Mouse (Mus musculus) midbrain, embryonic 13.5 days (tissue): ENCODE measurements around the gene Dcaf17. TPM values are rescaled to one million over a fixed set of nuclear protein-coding genes. Genes with fewer than 3 reads are reported as not detected.

Source experiments
- ATAC-seq: fragments of 200-750 bp; cut with Nextera tagmentation; 2 replicates; pipeline ENCODE4 v1.8.0; 2017; ENCODE audit warnings: mild to moderate bottlenecking, moderate TSS enrichment, moderate library complexity
- H3K27ac ChIP-seq: fragments of 300-500 bp; sonication (generic); 2 replicates; pipeline ENCODE4 v1.5.1; 2015; ENCODE audit warnings: inconsistent platforms, mild to moderate bottlenecking, moderate library complexity
- H3K27me3 ChIP-seq: fragments of 300-500 bp; sonication (generic); 2 replicates; pipeline ENCODE4 v1.6.1; 2015; ENCODE audit warnings: mild to moderate bottlenecking, inconsistent platforms
- H3K36me3 ChIP-seq: fragments of 300-500 bp; sonication (generic); 2 replicates; pipeline ENCODE4 v1.6.1; 2015; ENCODE audit warnings: mild to moderate bottlenecking, inconsistent platforms
- H3K4me1 ChIP-seq: fragments of 300-500 bp; sonication (generic); replicated peaks from 2 replicates; pipeline ENCODE4 v1.6.1; 2015; ENCODE audit warnings: inconsistent platforms
- H3K4me2 ChIP-seq: fragments of 300-500 bp; sonication (generic); replicated peaks from 2 replicates; pipeline ENCODE4 v1.6.1; 2015; ENCODE audit warnings: moderate library complexity, mild to moderate bottlenecking, inconsistent platforms
- H3K4me3 ChIP-seq: fragments of 300-500 bp; sonication (generic); replicated peaks from 2 replicates; pipeline ENCODE4 v1.5.1; 2015; ENCODE audit warnings: mild to moderate bottlenecking, inconsistent platforms
- H3K9ac ChIP-seq: fragments of 300-500 bp; sonication (generic); replicated peaks from 2 replicates; pipeline ENCODE4 v1.6.1; 2015; ENCODE audit warnings: mild to moderate bottlenecking, inconsistent platforms
- H3K9me3 ChIP-seq: fragments of 300-500 bp; sonication (generic); 2 replicates; pipeline ENCODE4 v1.6.1; 2016; ENCODE audit warnings: mild to moderate bottlenecking, inconsistent platforms
- WGBS: fragments of 180-500 bp; shearing (Covaris S2); methylation state at CpG from one replicate; pipeline ENCODE4 v1.1.7; 2015; 5-methylcytosine and 5-hydroxymethylcytosine counted together
- polyA plus RNA-seq: library from polyadenylated mRNA; unstranded; fragments of >200 nt; fragmentation: Nextera tagmentation; extraction: Ambion mirVana; gene quantifications from 2 replicates; pipeline ENCODE4 v1.2.1, GENCODE M21; 2015

Dcaf17 gene
- polyA plus RNA-seq, 1 experiment from 2014 or later, result 38.6 TPM

DNA sequence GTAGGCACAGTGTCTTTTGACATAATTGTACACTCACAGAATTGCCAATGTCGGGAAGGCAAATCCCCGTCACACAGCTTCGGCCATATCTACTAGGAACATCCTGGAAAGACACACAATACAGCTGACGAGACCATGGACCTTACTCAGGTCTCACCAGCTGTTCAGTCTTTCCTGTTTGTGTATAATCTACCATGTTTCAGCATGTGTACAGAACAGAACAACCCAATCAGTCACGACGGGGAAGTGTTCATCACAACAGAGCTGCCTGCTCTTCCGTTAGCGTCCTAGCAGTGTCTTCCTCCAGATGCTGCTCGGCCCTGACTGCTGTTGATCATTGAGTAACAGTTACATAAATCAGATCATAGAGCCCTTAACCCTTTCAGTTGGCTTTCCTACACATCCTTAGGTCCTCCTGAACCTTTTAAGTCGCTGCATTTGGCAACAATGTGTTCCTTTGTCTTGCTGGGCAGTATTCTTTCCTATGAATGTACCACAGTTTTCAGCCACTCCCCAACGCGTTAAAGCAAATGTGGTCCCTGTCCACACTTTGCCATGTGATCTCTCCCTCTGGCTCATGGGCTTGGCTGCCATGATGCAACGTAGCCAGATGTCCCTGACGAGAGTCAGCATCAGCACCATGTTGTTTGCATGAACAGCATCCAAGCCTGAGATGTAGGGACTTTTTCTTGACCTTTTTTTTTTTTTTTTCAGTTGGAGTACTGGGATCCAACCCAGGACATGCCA lies 50.5 kb downstream of the Dcaf17 start:
- no peak for ATAC-seq
- no peak overlapping the region for H3K27ac ChIP-seq
- no peak overlapping the region for H3K9ac ChIP-seq
- 89% methylated on average over 14 of the region's 14 CpGs for WGBS
- H3K27me3 ChIP-seq, result no peaks in the 10 kb centered on the region
- H3K4me1 ChIP-seq, result no peaks in the 10 kb centered on the region
- H3K4me2 ChIP-seq, result no peak overlapping the region
- peaks cover 6% of the 10 kb centered on the region for H3K36me3 ChIP-seq
- H3K4me3 ChIP-seq, result no peak overlapping the region
- no peaks in the 10 kb centered on the region for H3K9me3 ChIP-seq

DNA sequence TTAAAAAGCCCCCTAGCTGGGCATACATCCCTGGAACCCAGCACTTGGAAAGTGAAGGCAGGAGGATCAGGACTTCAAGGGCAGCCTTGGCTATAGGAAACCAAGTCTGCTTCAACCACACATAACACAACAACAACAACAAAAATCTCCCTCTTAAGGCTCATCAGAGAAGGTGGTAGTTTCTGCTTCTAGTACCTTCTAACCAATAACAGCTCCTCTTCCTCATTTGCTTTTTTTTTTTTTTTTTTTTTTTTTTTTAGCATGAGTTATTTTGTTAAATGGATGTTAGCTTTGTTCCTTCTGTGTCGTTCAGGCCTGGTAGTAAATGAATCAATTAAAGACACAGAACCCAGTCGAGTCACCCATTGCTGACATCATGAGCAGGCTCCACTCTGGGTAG lies 52.1 kb downstream of the Dcaf17 start:
- H3K9ac ChIP-seq, result no peak overlapping the region
- no peak for ATAC-seq
- no peak overlapping the region for H3K4me2 ChIP-seq
- H3K27me3 ChIP-seq, result no peaks in the 10 kb centered on the region
- H3K9me3 ChIP-seq, result no peaks in the 10 kb centered on the region
- no peak overlapping the region for H3K4me3 ChIP-seq
- H3K4me1 ChIP-seq, result no peaks in the 10 kb centered on the region
- WGBS, result 80% methylated on average over 2 of the region's 2 CpGs
- no peak overlapping the region for H3K27ac ChIP-seq
- no peaks in the 10 kb centered on the region for H3K36me3 ChIP-seq

DNA sequence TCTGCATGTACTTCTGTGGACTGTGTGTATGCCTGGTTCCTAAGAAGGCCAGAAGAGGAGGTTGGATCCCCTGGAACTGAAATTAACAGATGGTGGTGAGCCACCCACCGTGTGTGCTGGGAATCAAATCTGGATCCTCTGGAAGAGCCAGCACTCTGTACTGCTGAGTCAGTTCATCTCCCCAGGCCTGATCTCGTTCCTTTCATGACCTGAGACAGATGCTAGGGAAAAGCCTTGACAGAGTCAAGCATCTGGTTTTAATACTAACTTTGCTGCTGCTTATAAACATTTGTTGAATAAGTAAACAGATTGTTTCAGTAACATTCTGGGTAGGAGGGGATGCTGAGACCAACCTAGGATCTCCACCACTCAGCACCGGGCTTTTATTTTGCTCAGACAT lies 53.4 kb downstream of the Dcaf17 start:
- Histone ChIP-seq H3K36me3 (no peaks in the 10 kb centered on the region), H3K9ac (no peak overlapping the region), H3K4me1 (no peaks in the 10 kb centered on the region), H3K4me3 (no peak overlapping the region), H3K9me3 (no peaks in the 10 kb centered on the region), H3K4me2 (no peak overlapping the region), H3K27ac (no peak overlapping the region), H3K27me3 (no peaks in the 10 kb centered on the region)
- no peak for ATAC-seq
- WGBS, result 90% methylated on average over 3 of the region's 3 CpGs

DNA sequence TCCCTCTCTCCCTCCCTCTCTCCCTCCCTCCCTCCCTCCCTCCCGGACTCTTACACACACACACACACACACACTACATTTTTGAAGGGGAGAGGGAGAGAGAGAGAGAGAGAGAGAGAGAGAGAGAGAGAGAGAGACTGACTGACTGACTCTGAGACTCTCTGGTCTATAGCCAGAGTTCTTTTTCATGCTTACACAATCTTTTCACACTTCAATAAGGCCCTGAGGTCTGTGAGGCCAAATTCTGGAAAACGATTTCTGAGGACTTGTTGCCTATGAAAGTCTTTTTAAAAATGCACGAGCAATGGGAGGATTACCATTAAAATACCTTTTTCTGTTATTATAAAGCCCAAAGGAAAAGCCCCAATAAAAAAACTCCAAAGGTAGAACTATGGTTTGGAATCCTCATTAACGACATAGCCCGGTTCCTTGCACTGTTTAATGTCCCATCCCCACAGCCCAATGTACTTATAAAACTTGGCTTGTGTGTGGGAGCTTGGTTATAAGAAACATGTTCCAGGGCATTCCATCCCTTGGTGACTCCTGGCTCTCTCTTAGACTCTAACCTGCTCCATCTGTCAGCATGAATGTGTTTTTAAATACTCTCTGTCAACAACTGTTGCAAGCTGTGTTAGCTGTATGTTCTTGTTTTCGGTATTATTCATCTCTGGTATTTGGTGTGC lies 58.5 kb downstream of the Dcaf17 start:
- no peak for ATAC-seq
- Histone ChIP-seq H3K4me1 (peaks cover 12% of the 10 kb centered on the region), H3K27me3 (peaks cover 21% of the 10 kb centered on the region), H3K4me3 (no peak overlapping the region), H3K9ac (no peak overlapping the region), H3K36me3 (no peaks in the 10 kb centered on the region), H3K27ac (no peak overlapping the region), H3K9me3 (no peaks in the 10 kb centered on the region), H3K4me2 (no peak overlapping the region)
- WGBS, result 83% methylated on average over 5 of the region's 6 CpGs

DNA sequence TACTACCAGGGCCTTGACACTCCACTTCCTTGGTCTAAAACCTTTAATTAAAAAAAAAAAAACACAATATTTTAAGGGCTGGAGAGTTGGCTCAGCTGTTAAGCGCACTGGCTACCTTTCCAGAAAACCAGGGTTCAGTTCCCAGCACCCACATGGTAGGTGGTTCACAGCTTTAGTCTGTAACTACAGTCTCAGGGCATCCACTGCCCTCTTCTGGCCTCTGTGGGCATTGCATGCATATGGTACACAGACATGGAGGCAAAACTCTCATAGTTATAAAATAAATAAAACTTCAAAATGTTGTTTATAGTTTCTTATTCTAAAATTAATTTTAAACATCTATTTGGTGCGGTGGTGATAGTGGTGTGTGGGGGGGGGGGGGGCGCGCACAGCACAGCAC lies 61.0 kb downstream of the Dcaf17 start:
- no peak for ATAC-seq

DNA sequence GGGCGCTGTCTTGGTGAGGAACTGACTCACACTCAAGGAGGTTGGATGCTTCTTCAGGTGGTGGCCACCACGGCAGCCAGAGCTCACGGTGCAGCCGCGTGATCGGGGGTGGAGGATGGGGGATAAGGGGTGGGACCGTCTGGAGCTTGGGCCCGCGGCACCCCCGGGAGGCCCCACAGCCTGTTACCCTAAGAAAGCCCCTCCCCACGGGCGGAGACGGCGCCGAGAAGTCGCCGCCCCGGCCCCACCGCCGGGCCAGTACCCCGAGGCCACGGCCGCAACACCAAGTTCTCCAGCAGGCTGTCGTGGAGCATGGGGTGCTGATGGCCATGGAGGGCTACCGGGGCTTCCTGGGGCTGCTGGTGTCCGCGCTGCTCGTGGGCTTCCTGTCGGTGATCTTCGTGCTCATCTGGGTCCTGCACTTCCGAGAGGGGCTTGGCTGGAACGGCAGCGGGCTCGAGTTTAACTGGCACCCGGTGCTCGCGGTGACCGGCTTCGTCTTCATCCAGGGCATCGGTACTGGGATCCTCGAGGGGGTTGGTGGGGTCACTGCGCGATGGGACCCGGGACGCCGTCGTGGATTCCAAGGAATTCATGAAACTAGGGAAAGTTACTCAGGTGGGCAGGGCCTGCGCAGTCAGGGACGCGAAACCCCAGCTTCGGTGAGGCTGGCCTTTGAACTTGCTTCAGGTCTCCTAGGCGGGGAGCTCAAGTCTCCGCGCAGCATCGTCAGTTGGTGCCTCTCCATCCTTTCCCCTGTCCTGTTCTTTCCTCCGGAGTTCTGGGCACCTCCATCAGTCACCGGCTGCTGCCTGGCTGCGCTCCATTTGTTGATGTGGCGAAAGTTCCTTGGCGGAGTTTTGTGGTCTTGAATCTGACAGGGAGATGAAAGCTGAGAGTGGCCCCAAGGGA lies 62.9 kb downstream of the Dcaf17 start, which contains the start of gene Cybrd1:
Gene Cybrd1 (plus strand): TSS at position 127 of the 912 bp plus-strand sequence.
- WGBS, result 3% methylated on average over 60 of the region's 60 CpGs
- H3K27ac ChIP-seq, result no peak within 1 kb of the TSS
- peak within 1 kb of the TSS; percentile 44 for H3K4me3 ChIP-seq
- peak within 1 kb of the TSS; percentile 78 for H3K4me2 ChIP-seq
- H3K9ac ChIP-seq, result peak within 1 kb of the TSS; percentile 60
- no peaks in the 10 kb centered on the region for H3K9me3 ChIP-seq
- no peaks in the 10 kb centered on the region for H3K36me3 ChIP-seq
- peaks cover 18% of the 10 kb centered on the region for H3K4me1 ChIP-seq
- 0 out of 2 replicates have a peak, but pooled peaks have one; percentile 24 for ATAC-seq
- peaks cover 34% of the 10 kb centered on the region for H3K27me3 ChIP-seq

More for the DNA sequence above, 61.0 kb downstream of the Dcaf17 start:
- no peaks in the 10 kb centered on the region for H3K36me3 ChIP-seq
- H3K4me1 ChIP-seq, result peaks cover 12% of the 10 kb centered on the region
- no peak overlapping the region for H3K27ac ChIP-seq
- H3K4me3 ChIP-seq, result no peak overlapping the region
- WGBS, result 91% methylated on average over 4 of the region's 4 CpGs
- no peaks in the 10 kb centered on the region for H3K9me3 ChIP-seq
- H3K4me2 ChIP-seq, result no peak overlapping the region
- peaks cover 34% of the 10 kb centered on the region for H3K27me3 ChIP-seq
- no peak overlapping the region for H3K9ac ChIP-seq

DNA sequence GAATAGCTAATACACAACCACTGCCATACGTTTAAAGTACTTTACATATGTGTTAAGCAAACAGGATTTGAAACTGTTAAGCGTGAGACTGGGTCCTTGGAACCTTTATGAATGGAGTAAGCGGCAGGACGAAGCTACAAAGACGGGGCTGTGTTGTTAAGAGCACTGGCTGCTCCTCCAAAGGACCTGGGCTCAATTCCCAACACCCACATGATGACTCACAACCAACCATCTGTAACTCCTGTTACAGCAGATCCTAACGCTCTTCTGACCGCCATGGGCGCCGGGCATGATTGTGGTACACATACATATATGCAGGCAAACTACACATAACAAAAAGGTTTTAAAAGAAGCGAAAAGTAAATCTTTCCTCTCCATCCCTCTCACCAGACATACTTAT lies 65.7 kb downstream of the Dcaf17 start:
- no peaks in the 10 kb centered on the region for H3K9me3 ChIP-seq
- H3K27me3 ChIP-seq, result peaks cover 34% of the 10 kb centered on the region
- no peak overlapping the region for H3K4me2 ChIP-seq
- 81% methylated on average over 10 of the region's 10 CpGs for WGBS
- no peak overlapping the region for H3K27ac ChIP-seq
- H3K9ac ChIP-seq, result no peak overlapping the region
- H3K36me3 ChIP-seq, result no peaks in the 10 kb centered on the region
- H3K4me3 ChIP-seq, result no peak overlapping the region
- ATAC-seq, result no peak
- peaks cover 18% of the 10 kb centered on the region for H3K4me1 ChIP-seq

DNA sequence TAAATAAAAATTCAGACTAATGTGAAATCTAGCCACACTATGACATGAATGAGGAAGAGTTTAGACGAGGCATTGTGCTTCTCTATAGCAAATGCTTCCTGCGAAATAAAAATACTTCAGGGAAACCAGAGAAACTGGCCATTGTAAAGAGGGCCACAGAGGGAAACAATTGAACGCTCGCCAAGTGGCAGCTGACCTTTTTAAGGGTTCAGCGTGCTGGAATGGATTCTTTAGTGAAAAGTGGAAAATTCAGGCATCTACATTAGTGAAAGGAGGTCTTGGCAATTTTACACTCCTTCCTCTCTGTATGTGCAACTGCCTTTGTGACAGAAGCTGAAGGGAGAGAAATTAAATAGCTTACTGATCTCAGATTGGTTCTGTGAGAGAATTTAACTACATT lies 66.3 kb downstream of the Dcaf17 start:
- H3K4me2 ChIP-seq, result no peak overlapping the region
- no peaks in the 10 kb centered on the region for H3K9me3 ChIP-seq
- WGBS, result 8% methylated on average over 5 of the region's 5 CpGs
- no peak overlapping the region for H3K4me3 ChIP-seq
- peaks cover 34% of the 10 kb centered on the region for H3K27me3 ChIP-seq
- no peaks in the 10 kb centered on the region for H3K36me3 ChIP-seq
- H3K27ac ChIP-seq, result no peak overlapping the region
- no peak overlapping the region for H3K9ac ChIP-seq
- no peak for ATAC-seq
- peaks cover 18% of the 10 kb centered on the region for H3K4me1 ChIP-seq

DNA sequence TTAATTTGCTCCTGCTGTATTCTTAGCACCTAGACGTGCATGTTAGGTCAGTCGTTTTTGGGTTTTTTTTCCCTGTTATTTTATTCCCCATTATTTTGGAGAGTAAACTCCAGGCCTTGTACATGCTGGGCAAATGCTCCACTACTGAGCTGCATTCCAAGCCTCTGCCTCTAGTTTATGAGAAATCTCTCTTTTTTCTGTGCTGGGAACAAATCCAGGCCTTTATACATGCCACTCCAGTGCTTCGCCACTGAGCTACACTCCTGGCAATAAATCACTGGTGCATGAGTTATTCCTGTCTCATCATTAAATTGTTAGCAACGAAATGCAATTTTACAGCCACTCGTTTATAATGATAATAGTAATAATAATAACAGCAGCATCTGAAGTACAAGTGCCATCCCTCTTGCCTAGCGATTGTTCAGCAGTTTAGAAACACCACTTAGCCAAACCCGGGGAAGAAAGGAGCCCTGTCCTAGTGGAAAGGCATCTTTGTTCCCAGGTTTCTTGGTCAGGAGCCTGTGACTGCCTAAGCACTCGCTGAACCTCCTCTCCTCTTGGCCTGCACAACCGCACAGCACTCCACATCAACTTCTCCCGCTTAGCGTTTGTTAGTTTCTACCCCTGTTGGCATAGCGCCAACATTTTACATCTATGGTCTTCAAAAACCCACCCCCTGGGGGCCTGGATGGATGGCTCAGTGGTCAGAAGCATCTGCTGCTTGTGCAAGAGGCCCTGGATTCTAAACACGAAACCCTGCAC lies 67.3 kb downstream of the Dcaf17 start:
- H3K4me1 ChIP-seq, result peaks cover 18% of the 10 kb centered on the region
- no peak overlapping the region for H3K4me3 ChIP-seq
- ATAC-seq, result no peak
- H3K4me2 ChIP-seq, result no peak overlapping the region
- no peak overlapping the region for H3K9ac ChIP-seq
- no peaks in the 10 kb centered on the region for H3K9me3 ChIP-seq
- H3K36me3 ChIP-seq, result no peaks in the 10 kb centered on the region
- WGBS, result 76% methylated on average over 13 of the region's 13 CpGs
- peaks cover 24% of the 10 kb centered on the region for H3K27me3 ChIP-seq
- H3K27ac ChIP-seq, result no peak overlapping the region

DNA sequence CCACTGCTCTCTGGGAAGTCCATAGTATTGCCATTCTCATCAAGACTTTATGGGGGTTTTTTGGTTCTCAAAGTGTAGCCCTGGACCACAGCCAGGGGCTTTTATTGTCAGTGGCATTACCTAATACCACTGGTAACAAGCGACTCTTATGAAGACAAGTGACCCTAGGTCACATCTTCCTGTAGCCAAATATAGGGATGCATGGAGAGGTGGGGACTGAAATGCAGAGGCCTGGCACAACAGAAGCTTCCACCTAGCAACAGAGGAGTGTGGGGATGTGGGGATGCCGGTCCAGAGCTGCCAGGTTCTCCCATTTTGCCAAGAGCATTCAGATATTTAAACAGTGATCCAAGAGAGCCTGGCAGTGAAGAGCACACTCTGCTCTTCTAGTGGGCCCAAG lies 68.5 kb downstream of the Dcaf17 start:
- H3K27me3 ChIP-seq, result peaks cover 13% of the 10 kb centered on the region
- WGBS, result 79% methylated on average over 2 of the region's 2 CpGs
- no peak overlapping the region for H3K9ac ChIP-seq
- no peaks in the 10 kb centered on the region for H3K9me3 ChIP-seq
- no peak overlapping the region for H3K27ac ChIP-seq
- H3K4me1 ChIP-seq, result peaks cover 6% of the 10 kb centered on the region; the same call in 1 of the 2 replicates
- no peak for ATAC-seq
- H3K36me3 ChIP-seq, result no peaks in the 10 kb centered on the region
- no peak overlapping the region for H3K4me3 ChIP-seq
- no peak overlapping the region for H3K4me2 ChIP-seq

DNA sequence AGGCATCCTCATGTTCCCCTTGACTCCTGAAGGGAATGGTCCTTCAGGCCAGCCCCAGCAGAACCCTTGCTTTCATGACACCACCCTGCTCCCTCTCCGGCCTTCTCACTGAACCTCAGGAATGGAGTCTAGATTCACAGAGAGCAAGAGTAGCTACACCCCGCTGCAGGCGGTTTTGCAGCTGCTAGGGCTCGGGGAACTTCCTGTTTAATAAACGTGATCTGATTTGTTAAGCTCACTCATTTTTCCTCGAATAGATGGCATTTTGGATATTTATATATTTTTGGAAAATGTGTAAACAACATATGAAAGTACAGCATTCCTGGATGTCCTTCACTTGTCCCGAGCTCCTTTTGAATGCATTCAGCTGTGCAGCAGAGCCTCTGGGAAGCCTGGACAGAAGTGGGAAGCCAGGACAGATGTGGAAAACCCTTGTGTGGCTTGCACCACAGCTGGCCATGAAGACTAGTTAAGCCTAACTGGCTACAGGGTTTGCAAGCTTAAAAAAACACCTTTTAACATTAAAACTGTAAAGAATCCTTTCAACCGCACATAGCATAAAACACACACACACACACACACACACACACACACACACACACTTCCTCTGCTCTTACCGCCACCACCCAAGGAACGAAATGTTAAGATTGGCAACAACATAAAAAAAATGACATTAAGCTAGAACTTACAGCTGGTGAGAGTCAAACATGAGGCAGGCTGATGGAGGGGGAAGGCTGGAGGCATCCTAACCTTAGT lies 72.8 kb downstream of the Dcaf17 start:
- H3K36me3 ChIP-seq, result no peaks in the 10 kb centered on the region
- H3K9ac ChIP-seq, result no peak overlapping the region
- H3K4me3 ChIP-seq, result no peak overlapping the region
- no peaks in the 10 kb centered on the region for H3K27me3 ChIP-seq
- H3K27ac ChIP-seq, result no peak overlapping the region
- no peak for ATAC-seq
- H3K4me2 ChIP-seq, result no peak overlapping the region
- 83% methylated on average over 10 of the region's 10 CpGs for WGBS
- no peaks in the 10 kb centered on the region for H3K4me1 ChIP-seq
- H3K9me3 ChIP-seq, result no peaks in the 10 kb centered on the region
